Mouse (Mus musculus) MEL (cell line): ENCODE data around the gene Rpl41.

Experiments used
- CHD2 ChIP-seq: IDR thresholded peaks from 2 replicates; pipeline ENCODE4 v1.6.1; 2011; ENCODE audit warnings: low read length, improper control_type of control experiment
- CTCF ChIP-seq, 3 experiments: IDR thresholded peaks in 2 of 3; conservative IDR thresholded peaks in 1 of 3; 2 replicates each; pipeline ENCODE4 v1.5.1; 2011 to 2012; ENCODE audit warnings: low read length in 3 of 3, low read depth in 2 of 3, mild to moderate bottlenecking in 2 of 3, improper control_type of control experiment in 1 of 3, inconsistent platforms in 1 of 3, mixed read lengths in 1 of 3, moderate library complexity in 1 of 3; ENCODE audit not compliant: control insufficient read depth in 1 of 3, insufficient read depth in 1 of 3, poor library complexity in 1 of 3, severe bottlenecking in 1 of 3
- GATA1 ChIP-seq: IDR thresholded peaks from 2 replicates; pipeline ENCODE4 v1.6.1; 2011; ENCODE audit warnings: low read depth, low read length, improper control_type of control experiment
- KAT2A ChIP-seq: conservative IDR thresholded peaks from 2 replicates; pipeline ENCODE4 v1.6.1; 2012; ENCODE audit warnings: low read depth, low read length, improper control_type of control experiment, inconsistent platforms
- MAFK ChIP-seq: IDR thresholded peaks from 2 replicates; pipeline ENCODE4 v1.6.1; 2011; ENCODE audit warnings: low read depth, mild to moderate bottlenecking, low read length, improper control_type of control experiment, borderline replicate concordance
- MYC ChIP-seq: IDR thresholded peaks from 2 replicates; pipeline ENCODE4 v1.6.1; 2011; ENCODE audit warnings: low read depth, mild to moderate bottlenecking, low read length, improper control_type of control experiment, moderate library complexity
- NELFE ChIP-seq: IDR thresholded peaks from 2 replicates; pipeline ENCODE4 v1.6.1; 2011; ENCODE audit warnings: low read depth, low read length, improper control_type of control experiment
- NRF1 ChIP-seq: IDR thresholded peaks from 2 replicates; pipeline ENCODE4 v1.6.1; 2014; ENCODE audit warnings: low read depth, mild to moderate bottlenecking, inconsistent platforms, low read length, improper control_type of control experiment, moderate library complexity; ENCODE audit not compliant: poor library complexity, insufficient read depth, severe bottlenecking
- POLR2A ChIP-seq, 2 experiments: IDR thresholded peaks; 2 replicates each; pipeline ENCODE4 v1.6.1; 2011 to 2012; ENCODE audit warnings: low read length in 2 of 2, mild to moderate bottlenecking in 2 of 2, control low read depth in 1 of 2, improper control_type of control experiment in 1 of 2, low read depth in 1 of 2, moderate library complexity in 1 of 2; ENCODE audit not compliant: control insufficient read depth in 1 of 2, insufficient read depth in 1 of 2, poor library complexity in 1 of 2
- POLR2AphosphoS2 ChIP-seq: IDR thresholded peaks from 2 replicates; pipeline ENCODE4 v1.6.1; 2011; ENCODE audit warnings: low read length, improper control_type of control experiment
- USF1 ChIP-seq: IDR thresholded peaks from 2 replicates; pipeline ENCODE4 v1.6.1; 2014; ENCODE audit warnings: low read depth, mild to moderate bottlenecking, inconsistent platforms, low read length, improper control_type of control experiment, moderate library complexity

GRCm38 (mm10) chr10:128535624-128536265 is 13.4 kb downstream of the Rpl41 start:
- TF ChIP-seq CTCF (IDR thresholded peaks at IDR 0.05 in 2 of 3, conservative IDR thresholded peaks at IDR 0.05 in 1 of 3; ENCODE audit: control insufficient read depth in 1 of 3, insufficient read depth in 1 of 3, low read depth in 2 of 3, low read length in 3 of 3, poor library complexity in 1 of 3, severe bottlenecking in 1 of 3) (no peak), MAFK (no peak), GATA1 (0 out of 2 replicates have a peak, but pooled peaks have one; percentile 3), KAT2A (no peak), NELFE (no peak), USF1 (no peak), NRF1 (no peak), POLR2A (IDR thresholded peaks at IDR 0.05; ENCODE audit: control insufficient read depth in 1 of 2, insufficient read depth in 1 of 2, low read depth in 1 of 2, low read length in 2 of 2, poor library complexity in 1 of 2) (no peak), MYC (no peak), CHD2 (no peak), POLR2AphosphoS2 (no peak)
